Mouse (Mus musculus) gonadal fat pad, adult 2 months (tissue): ENCODE results near the gene Bloc1s1. TPM values are rescaled to one million over a fixed set of nuclear protein-coding genes. Genes with fewer than 3 reads are reported as not detected.

Experiments
- DNase-seq: peaks from one replicate; pipeline ENCODE4 v3.0.0-alpha.2; 2012; ENCODE audit warnings: low read depth
- polyA plus RNA-seq: library from polyadenylated mRNA; depleted of rRNA; stranded (reverse); fragments of >200 nt; gene quantifications from 2 replicates; pipeline ENCODE4 v1.2.3, GENCODE M21; 2012; rRNA removed

The Bloc1s1 gene
- 227 and 296 TPM in 2 replicates for polyA plus RNA-seq

- no peak for DNase-seq
These were observed at the start of gene Bloc1s1 for GRCm38 (mm10) chr10:128923935-128924334. Bloc1s1 (minus strand) TSS chr10:128924035.

- no peak for DNase-seq
These were observed 49.0 kb upstream of the Bloc1s1 start for GRCm38 (mm10) chr10:128972841-128973240.

- no peak for DNase-seq
These were observed 47.0 kb upstream of the Bloc1s1 start for GRCm38 (mm10) chr10:128970740-128971250.

GRCm38 (mm10) chr10:128968341-128968749, 44.5 kb upstream of the Bloc1s1 start:
- no peak for DNase-seq

- DNase-seq = no peak
These were observed 42.0 kb upstream of the Bloc1s1 start for GRCm38 (mm10) chr10:128965871-128966270.

GRCm38 (mm10) chr10:128964961-128965360, 41.1 kb upstream of the Bloc1s1 start:
- no peak for DNase-seq

- DNase-seq = peak; percentile 69
These were observed 37.1 kb upstream of the Bloc1s1 start, which contains the start of gene Mettl7b for GRCm38 (mm10) chr10:128960590-128961584. Mettl7b (minus strand) TSS chr10:128960988.

GRCm38 (mm10) chr10:128960142-128960541, 36.3 kb upstream of the Bloc1s1 start:
- DNase-seq = no peak

- no peak for DNase-seq
These were observed 34.5 kb upstream of the Bloc1s1 start for GRCm38 (mm10) chr10:128958340-128958739.

GRCm38 (mm10) chr10:128950208-128950887, 26.5 kb upstream of the Bloc1s1 start:
- DNase-seq = no peak

GRCm38 (mm10) chr10:128947496-128947895, 23.7 kb upstream of the Bloc1s1 start:
- DNase-seq = no peak

- DNase-seq = no peak
These were observed 21.8 kb upstream of the Bloc1s1 start for GRCm38 (mm10) chr10:128945675-128946074.

- no peak for DNase-seq
These were observed 16.7 kb upstream of the Bloc1s1 start for GRCm38 (mm10) chr10:128940475-128941061.

GRCm38 (mm10) chr10:128938974-128939373, 15.1 kb upstream of the Bloc1s1 start:
- no peak for DNase-seq

- DNase-seq = no peak
These were observed 14.6 kb upstream of the Bloc1s1 start for GRCm38 (mm10) chr10:128938457-128938856.

GRCm38 (mm10) chr10:128937756-128938390, 14.0 kb upstream of the Bloc1s1 start:
- DNase-seq = no peak

GRCm38 (mm10) chr10:128935826-128936440, 12.1 kb upstream of the Bloc1s1 start:
- no peak for DNase-seq

GRCm38 (mm10) chr10:128934997-128935787, 11.4 kb upstream of the Bloc1s1 start:
- DNase-seq = no peak

GRCm38 (mm10) chr10:128933976-128934721, 10.3 kb upstream of the Bloc1s1 start:
- no peak for DNase-seq
